Mouse (Mus musculus) testis, adult 2 months (tissue): ENCODE results near the gene Dusp28. TPM values are rescaled to one million over a fixed set of nuclear protein-coding genes. Genes with fewer than 3 reads are reported as not detected.

ENCODE experiments used
- H3K27ac ChIP-seq: fragments of 200-500 bp; 2 replicates; pipeline ENCODE4 v1.5.1; 2012; ENCODE audit warnings: low read depth, low read length; ENCODE audit not compliant: control insufficient read depth, insufficient read depth
- H3K27me3 ChIP-seq: fragments of 200-500 bp; 2 replicates; pipeline ENCODE4 v1.6.1; 2012; ENCODE audit warnings: mild to moderate bottlenecking, low read length, moderate library complexity; ENCODE audit not compliant: control insufficient read depth, insufficient read depth
- H3K36me3 ChIP-seq: fragments of 200-500 bp; 2 replicates; pipeline ENCODE4 v1.6.1; 2012; ENCODE audit warnings: mild to moderate bottlenecking, low read length; ENCODE audit not compliant: control insufficient read depth, insufficient read depth
- H3K4me1 ChIP-seq: fragments of 200-500 bp; 2 replicates; pipeline ENCODE4 v1.6.1; 2012; ENCODE audit warnings: low read length; ENCODE audit not compliant: control insufficient read depth, insufficient read depth
- H3K4me3 ChIP-seq: fragments of 200-500 bp; 2 replicates; pipeline ENCODE4 v1.5.1; 2012; ENCODE audit warnings: low read depth, mild to moderate bottlenecking, low read length, moderate library complexity, mixed read lengths; ENCODE audit not compliant: control insufficient read depth
- CTCF ChIP-seq: fragments of 200-500 bp; IDR thresholded peaks from 2 replicates; pipeline ENCODE4 v1.5.1; 2012; ENCODE audit warnings: low read depth, mild to moderate bottlenecking, inconsistent platforms, low read length, moderate library complexity; ENCODE audit not compliant: control insufficient read depth, insufficient read depth, insufficient replicate concordance
- POLR2A ChIP-seq: fragments of 200-500 bp; IDR thresholded peaks from 2 replicates; pipeline ENCODE4 v1.6.1; 2012; ENCODE audit warnings: low read depth, mild to moderate bottlenecking, inconsistent platforms, low read length, moderate library complexity; ENCODE audit not compliant: control insufficient read depth
- polyA plus RNA-seq: library from polyadenylated mRNA; depleted of rRNA; stranded (reverse); fragments of >200 nt; gene quantifications from 2 replicates; pipeline ENCODE4 v1.2.3, GENCODE M21; 2012

The Dusp28 gene
- polyA plus RNA-seq, 1 experiment = 5.7 TPM

DNA sequence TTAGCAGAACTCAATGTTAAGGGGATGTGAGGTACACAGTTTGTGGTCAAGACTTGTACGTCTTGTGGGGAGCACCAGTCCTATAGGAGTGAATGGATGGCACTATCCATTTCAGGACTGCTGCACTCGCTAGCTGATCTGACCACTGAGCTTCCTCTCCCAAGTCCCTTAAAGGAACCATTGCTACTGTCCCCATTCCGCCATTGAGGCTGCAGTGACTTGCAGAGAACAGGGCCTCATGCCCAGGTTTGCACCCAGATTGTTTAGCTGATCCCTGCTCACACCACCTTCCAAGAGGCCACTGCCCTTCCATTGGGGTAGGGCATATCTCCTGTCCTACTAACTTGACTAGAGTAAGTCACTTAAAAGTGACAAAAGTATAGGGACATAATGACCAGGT, 1.9 kb downstream of the Dusp28 start:
- H3K4me1 ChIP-seq = peaks cover 15% of the 10 kb centered on the region

DNA sequence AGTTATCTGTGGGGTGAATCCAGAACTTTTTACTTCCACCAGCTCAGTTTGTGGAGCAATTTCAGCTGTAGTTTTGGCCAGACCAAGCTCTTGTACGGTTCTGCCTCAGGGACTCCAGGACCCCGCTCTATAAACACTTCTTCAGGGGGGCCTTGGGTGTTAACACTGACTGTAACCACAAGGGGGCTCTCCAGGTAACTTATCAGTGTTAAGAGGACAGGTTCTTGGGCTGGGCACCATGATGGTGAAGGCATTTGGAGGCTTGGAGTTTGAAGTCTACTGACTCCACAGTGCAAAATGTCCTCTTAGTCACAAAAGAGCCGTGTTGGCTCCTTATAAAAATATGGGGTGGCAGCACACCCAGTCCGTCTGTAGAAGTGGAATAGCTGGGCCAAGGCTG, 2.3 kb downstream of the Dusp28 start:
- TF ChIP-seq CTCF = no peak
- TF ChIP-seq POLR2A = no peak
- no peaks in the 10 kb centered on the region for H3K36me3 ChIP-seq
- H3K4me1 ChIP-seq = peaks cover 17% of the 10 kb centered on the region
- peak overlapping the region; percentile 51 for H3K4me3 ChIP-seq
- H3K27ac ChIP-seq = no peak overlapping the region
- H3K27me3 ChIP-seq = 0 out of 2 replicates have a peak, but pooled peaks cover 2% of the 10 kb centered on the region

More for the DNA sequence above, 1.9 kb downstream of the Dusp28 start:
- peak overlapping the region; percentile 51 for H3K4me3 ChIP-seq
- no peak for TF ChIP-seq POLR2A
- TF ChIP-seq CTCF = no peak
- H3K27me3 ChIP-seq = 0 out of 2 replicates have a peak, but pooled peaks cover 2% of the 10 kb centered on the region
- no peak overlapping the region for H3K27ac ChIP-seq
- no peaks in the 10 kb centered on the region for H3K36me3 ChIP-seq

DNA sequence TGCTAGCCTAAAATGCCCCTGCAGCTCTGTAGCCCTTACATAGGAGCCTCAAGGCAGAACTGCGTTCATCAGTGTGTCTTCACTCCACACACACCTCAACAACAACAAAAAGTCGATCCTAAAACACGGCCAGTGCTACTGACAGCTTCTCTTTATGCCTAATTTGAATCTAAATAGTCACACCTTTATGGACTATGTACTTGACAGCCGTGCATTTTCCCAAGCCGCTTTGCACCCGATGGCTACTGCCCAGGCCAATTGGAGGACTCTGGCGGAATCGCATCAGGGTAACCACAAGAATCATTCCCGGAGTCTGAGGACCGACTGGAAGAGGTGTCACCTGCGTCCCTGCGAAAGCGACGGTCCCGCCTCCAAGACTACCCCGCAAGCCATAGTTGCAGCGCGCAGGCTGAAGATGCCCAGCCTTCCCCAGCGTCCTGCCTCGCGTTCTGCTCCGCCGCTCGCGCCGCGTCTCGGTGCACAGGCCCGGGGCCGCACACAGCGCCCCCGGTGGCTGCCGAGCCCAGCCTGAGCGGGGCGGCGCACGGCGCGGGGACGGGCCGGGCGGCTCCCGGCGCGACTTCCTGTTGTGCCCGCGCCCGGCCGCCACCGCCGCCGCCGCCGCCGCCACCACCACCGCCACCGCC, 3.6 kb downstream of the Dusp28 start, which contains the start of gene Rnpepl1:
Gene Rnpepl1 (plus strand): TSS at position 545 of the 647 bp plus-strand sequence.
- peak within 1 kb of the TSS; percentile 93 for H3K4me3 ChIP-seq
- H3K27ac ChIP-seq = peak within 1 kb of the TSS; percentile 79
- 0 out of 2 replicates have a peak, but pooled peaks cover 2% of the 10 kb centered on the region for H3K27me3 ChIP-seq
- H3K4me1 ChIP-seq = peaks cover 17% of the 10 kb centered on the region
- peak; percentile 27; the same call in 1 of the 2 replicates for TF ChIP-seq CTCF
- no peak; the same call in 1 of the 2 replicates for TF ChIP-seq POLR2A
- no peaks in the 10 kb centered on the region for H3K36me3 ChIP-seq

DNA sequence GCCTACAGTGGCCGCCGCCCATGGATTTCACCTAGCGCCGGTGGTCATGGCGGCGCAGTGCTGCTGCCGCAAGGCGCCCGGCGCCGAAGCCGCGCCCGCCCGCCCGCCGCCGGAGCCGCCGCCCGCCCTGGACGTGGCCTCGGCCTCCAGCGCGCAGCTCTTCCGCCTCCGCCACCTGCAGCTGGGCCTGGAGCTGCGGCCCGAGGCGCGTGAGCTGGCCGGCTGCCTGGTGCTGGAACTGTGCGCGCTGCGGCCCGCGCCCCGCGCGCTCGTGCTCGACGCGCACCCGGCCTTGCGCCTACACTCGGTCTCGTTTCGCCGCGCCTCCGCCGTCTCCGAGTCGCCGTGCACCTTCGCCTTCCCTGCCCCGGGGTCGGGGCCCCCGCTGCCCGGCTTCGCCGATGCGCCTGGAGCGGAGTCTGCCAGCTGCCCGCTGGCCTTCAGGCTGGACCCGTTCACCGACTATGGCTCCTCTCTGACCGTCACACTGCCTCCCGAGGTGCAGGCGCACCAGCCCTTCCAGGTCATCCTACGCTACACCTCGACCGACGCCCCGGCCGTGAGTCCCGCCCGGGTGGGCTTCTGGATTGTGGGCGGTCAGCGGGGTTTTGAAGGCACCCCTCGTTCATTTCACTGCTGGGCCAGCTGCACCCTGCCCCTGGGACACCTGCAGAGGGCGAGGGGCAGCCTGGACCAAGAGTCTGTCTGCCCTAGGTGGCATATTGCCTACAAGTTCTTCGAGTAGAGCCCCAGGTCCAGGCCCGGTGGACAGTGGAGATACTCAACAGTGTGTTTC, 4.3 kb downstream of the Dusp28 start:
- H3K4me3 ChIP-seq = peak overlapping the region; percentile 93
- 0 out of 2 replicates have a peak, but pooled peaks cover 2% of the 10 kb centered on the region for H3K27me3 ChIP-seq
- peaks cover 17% of the 10 kb centered on the region for H3K4me1 ChIP-seq
- no peaks in the 10 kb centered on the region for H3K36me3 ChIP-seq
- TF ChIP-seq CTCF (no peak), POLR2A (no peak; the same call in 1 of the 2 replicates)
- H3K27ac ChIP-seq = peak overlapping the region; percentile 79

DNA sequence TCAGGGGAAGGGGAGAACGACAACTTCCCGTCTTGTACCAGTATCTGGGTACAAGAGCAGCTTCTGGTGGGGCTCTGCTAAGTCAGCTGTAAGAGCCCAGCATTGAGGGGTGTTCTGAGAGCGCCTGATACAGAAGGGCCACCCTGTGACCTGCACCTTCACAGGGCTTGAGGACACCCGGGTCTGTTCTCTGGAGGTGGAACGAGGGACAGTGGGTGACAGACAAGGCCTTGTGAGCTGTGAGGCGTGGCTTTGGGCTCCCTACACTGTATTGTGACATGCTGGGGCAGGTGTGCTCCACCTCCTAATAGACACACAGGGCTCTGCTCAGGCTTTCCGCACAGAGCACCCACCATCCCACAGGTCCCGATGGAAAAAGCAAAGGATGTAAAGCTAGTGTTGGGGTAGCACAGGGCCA, 4.9 kb downstream of the Dusp28 start:
- peak overlapping the region; percentile 79 for H3K27ac ChIP-seq
- peak; percentile 42; the same call in 1 of the 2 replicates for TF ChIP-seq POLR2A
- TF ChIP-seq CTCF = no peak
- peak overlapping the region; percentile 93 for H3K4me3 ChIP-seq
- 0 out of 2 replicates have a peak, but pooled peaks cover 2% of the 10 kb centered on the region for H3K27me3 ChIP-seq
- H3K36me3 ChIP-seq = no peaks in the 10 kb centered on the region
- H3K4me1 ChIP-seq = peaks cover 15% of the 10 kb centered on the region

DNA sequence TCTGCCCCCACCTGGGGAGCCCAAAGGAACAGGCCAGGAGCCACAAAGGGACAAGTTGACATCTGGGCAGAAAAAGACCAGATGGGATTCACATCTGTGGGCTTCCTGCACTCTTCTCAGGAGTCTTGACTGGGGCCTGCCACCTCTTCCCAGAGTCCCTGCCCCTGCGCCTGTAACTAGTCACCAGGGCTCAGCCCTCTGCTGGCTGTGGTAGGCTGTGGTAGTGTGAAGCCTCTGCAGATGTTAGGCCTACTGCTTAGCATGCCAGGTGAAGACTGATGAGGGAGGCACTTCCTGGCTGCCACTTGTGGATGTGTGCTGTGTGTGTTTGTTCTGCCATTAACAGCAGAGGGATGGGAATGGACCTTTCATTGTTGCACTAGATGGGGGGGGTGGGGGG, 5.5 kb downstream of the Dusp28 start:
- TF ChIP-seq POLR2A (no peak), CTCF (no peak)
- Histone ChIP-seq H3K27ac (no peak overlapping the region), H3K4me1 (peaks cover 14% of the 10 kb centered on the region), H3K36me3 (no peaks in the 10 kb centered on the region), H3K27me3 (0 out of 2 replicates have a peak, but pooled peaks cover 2% of the 10 kb centered on the region), H3K4me3 (peak overlapping the region; percentile 93)

DNA sequence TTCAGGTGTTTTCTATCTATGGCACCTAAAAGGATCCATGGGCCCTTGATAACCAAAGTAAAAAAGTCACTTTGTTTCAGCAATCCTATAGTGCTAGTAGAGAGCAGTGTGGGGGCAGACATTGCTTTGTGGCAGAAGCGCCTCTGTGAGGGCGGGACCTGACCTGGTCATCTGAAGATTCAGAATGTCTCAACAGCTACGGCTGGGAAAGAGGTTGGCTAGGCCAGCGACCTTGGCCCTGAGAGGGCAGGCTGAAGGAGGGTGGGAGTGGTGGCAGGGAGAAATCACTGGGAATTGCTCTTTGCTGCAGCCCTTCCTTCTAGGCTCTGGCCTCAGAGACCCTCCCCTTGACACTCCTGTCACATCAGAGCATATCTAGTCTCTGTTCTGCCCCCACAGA, 7.5 kb downstream of the Dusp28 start:
- H3K27me3 ChIP-seq = 0 out of 2 replicates have a peak, but pooled peaks cover 2% of the 10 kb centered on the region
- TF ChIP-seq CTCF = no peak
- no peak for TF ChIP-seq POLR2A
- H3K36me3 ChIP-seq = no peaks in the 10 kb centered on the region
- peaks cover 11% of the 10 kb centered on the region for H3K4me1 ChIP-seq
- no peak overlapping the region for H3K27ac ChIP-seq
- H3K4me3 ChIP-seq = no peak overlapping the region
